ENCODE assay signal across 8 mouse cellular contexts in genomic region chr2:151876012-151876485, GRCm38 (mm10). TPM values are rescaled to one million over a fixed set of nuclear protein-coding genes. Genes with fewer than 3 reads are reported as not detected.
DNase-seq lines count a peak whose midpoint lies in the region; ATAC-seq and TF ChIP-seq lines count a peak whose summit lies in the region.

No protein-coding gene starts in this region.

- peaks cover 0 to 2% of the 10 kb centered on the region in 2 experiments; a peak in 1 of 4 replicates for H3K4me1 ChIP-seq in ES-E14 (ENCODE audit: control insufficient read depth in 2 of 2, insufficient read depth in 2 of 2, low read length in 2 of 2, poor library complexity in 1 of 2)
- no peaks in the 10 kb centered on the region for H3K4me1 ChIP-seq in bone marrow macrophage, adult 2 months (ENCODE audit: control insufficient read depth, insufficient read depth, low read length)
- no peaks in the 10 kb centered on the region for H3K4me1 ChIP-seq in embryonic fibroblast, embryonic 13.5 days (ENCODE audit: control insufficient read depth, insufficient read depth, low read length)

- DNase-seq in ES-E14 (ENCODE audit: low read depth, low spot score): peak; percentile 65
- peak; percentile 73 for DNase-seq in heart, postnatal 4 days
- DNase-seq in layer of hippocampus, adult 18-20 months (ENCODE audit: low spot score in 2 of 2): peak; percentile 27 to 65
- peak; percentile 71 for DNase-seq in lung, postnatal 10 days
- DNase-seq in retina, adult 2 months (ENCODE audit: low read depth, low spot score): peak; percentile 37

- no peak overlapping the region for H3K27ac ChIP-seq in ES-E14 (ENCODE audit: insufficient read depth, low read depth, low read length, poor library complexity, severe bottlenecking)
- H3K27ac ChIP-seq in bone marrow macrophage, adult 2 months (ENCODE audit: insufficient read depth, low read depth, low read length): no peak overlapping the region
- H3K27ac ChIP-seq in embryonic fibroblast, embryonic 13.5 days (ENCODE audit: insufficient read depth, low read length): no peak overlapping the region

- ATAC-seq in activated CD4-positive, CD25-positive, alpha-beta regulatory T cell, adult 4 months: no peak

- in situ Hi-C loops in ES-E14 (cut with MboI; ENCODE audit: low sequenced_read_pairs in 2 of 2, unreplicated experiment in 2 of 2): loop anchor here in 1 of 2 experiments (10.0 kb wide), 1 partner anchor 119 kb away; the partner anchor contains the start of gene Slc52a3

- no peaks in the 10 kb centered on the region for H3K9me3 ChIP-seq in ES-E14 (ENCODE audit: control insufficient read depth, insufficient read depth, low read depth, low read length)

- no peak overlapping the region for H3K9ac ChIP-seq in ES-E14 (ENCODE audit: insufficient read depth, low read depth, low read length, poor library complexity, severe bottlenecking)

- H3K36me3 ChIP-seq in ES-E14 (ENCODE audit: control insufficient read depth, insufficient read depth, low read length, poor library complexity, severe bottlenecking): no peaks in the 10 kb centered on the region

- H3K4me3 ChIP-seq in ES-E14 (ENCODE audit: insufficient read depth in 1 of 2, low read depth in 1 of 2, low read length in 2 of 2, poor library complexity in 1 of 2, severe bottlenecking in 1 of 2): no peak overlapping the region
- H3K4me3 ChIP-seq in bone marrow macrophage, adult 2 months (ENCODE audit: insufficient read depth, low read length): no peak overlapping the region
- no peak overlapping the region for H3K4me3 ChIP-seq in embryonic fibroblast, embryonic 13.5 days (ENCODE audit: insufficient read depth, low read length)

- no peak for TF ChIP-seq POLR2A in bone marrow macrophage, adult 2 months (IDR thresholded peaks at IDR 0.05; ENCODE audit: borderline replicate concordance, low read depth, low read length)
- no peak for TF ChIP-seq POLR2A in embryonic fibroblast, embryonic 13.5 days (IDR thresholded peaks at IDR 0.05; ENCODE audit: low read depth, low read length)

- peak; percentile 84 for TF ChIP-seq CTCF in bone marrow macrophage, adult 2 months (IDR thresholded peaks at IDR 0.05; ENCODE audit: low read depth, low read length)
- TF ChIP-seq CTCF in embryonic fibroblast, embryonic 13.5 days (IDR thresholded peaks at IDR 0.05; ENCODE audit: borderline replicate concordance, insufficient read depth, low read length): peak; percentile 94

TF ChIP-seq in ES-E14, 5 proteins besides CTCF, POLR2A, EP300 and RAD21:
- no peak for TF ChIP-seq ZNF384 (IDR thresholded peaks at IDR 0.05; ENCODE audit: low read depth, low read length)
- TF ChIP-seq ZC3H11A (IDR thresholded peaks at IDR 0.05; ENCODE audit: borderline replicate concordance, low read depth, low read length): 0 out of 2 replicates have a peak, but pooled peaks have one; percentile 41
- TF ChIP-seq CHD2 (IDR thresholded peaks at IDR 0.05; ENCODE audit: low read depth, low read length): no peak

RNA-seq across cellular contexts. Expression of gene Rspo4, which starts 33.3 kb away (rescaled TPM):
- 0.18 and 0.37 TPM in 2 replicates for total RNA-seq in ES-E14 (2012; rRNA removed)
- polyA plus RNA-seq in bone marrow macrophage, adult 2 months (2012; ENCODE audit: insufficient read depth, insufficient read length, missing spikeins): not detected in 2 replicates
- not detected in 2 replicates for polyA plus RNA-seq in embryonic fibroblast, embryonic 13.5 days (2011; ENCODE audit: insufficient read length, low read depth, missing spikeins)
- total RNA-seq in heart, postnatal 4 days (2021): not detected
- total RNA-seq in layer of hippocampus, adult 18-20 months (2021): not detected
- polyA plus RNA-seq in activated CD4-positive, CD25-positive, alpha-beta regulatory T cell, adult 4 months (2017; shearing (Covaris generic)): not detected

RNA-seq across cellular contexts. Expression of gene Angpt4, which starts 35.0 kb away (rescaled TPM):
- 0.26 and 0.98 TPM in 2 replicates for total RNA-seq in ES-E14 (2012; rRNA removed)
- polyA plus RNA-seq in bone marrow macrophage, adult 2 months (2012; ENCODE audit: insufficient read depth, insufficient read length, missing spikeins): not detected in 2 replicates
- polyA plus RNA-seq in embryonic fibroblast, embryonic 13.5 days (2011; ENCODE audit: insufficient read length, low read depth, missing spikeins): 2.1 and 4.8 TPM in 2 replicates
- under 1 TPM; 0.14 to 0.18 TPM for total RNA-seq in heart, postnatal 4 days (2021)
- not detected for total RNA-seq in layer of hippocampus, adult 18-20 months (2021)
- not detected for polyA plus RNA-seq in activated CD4-positive, CD25-positive, alpha-beta regulatory T cell, adult 4 months (2017; shearing (Covaris generic))
